Mouse (Mus musculus) WW6 (cell line): ENCODE measurements around the gene Gjd3.

Experiments used
- DNase-seq: peaks from one replicate; pipeline ENCODE4 v3.0.0-alpha.2; 2013; ENCODE audit warnings: low read depth, low spot score

The Gjd3 gene

DNA sequence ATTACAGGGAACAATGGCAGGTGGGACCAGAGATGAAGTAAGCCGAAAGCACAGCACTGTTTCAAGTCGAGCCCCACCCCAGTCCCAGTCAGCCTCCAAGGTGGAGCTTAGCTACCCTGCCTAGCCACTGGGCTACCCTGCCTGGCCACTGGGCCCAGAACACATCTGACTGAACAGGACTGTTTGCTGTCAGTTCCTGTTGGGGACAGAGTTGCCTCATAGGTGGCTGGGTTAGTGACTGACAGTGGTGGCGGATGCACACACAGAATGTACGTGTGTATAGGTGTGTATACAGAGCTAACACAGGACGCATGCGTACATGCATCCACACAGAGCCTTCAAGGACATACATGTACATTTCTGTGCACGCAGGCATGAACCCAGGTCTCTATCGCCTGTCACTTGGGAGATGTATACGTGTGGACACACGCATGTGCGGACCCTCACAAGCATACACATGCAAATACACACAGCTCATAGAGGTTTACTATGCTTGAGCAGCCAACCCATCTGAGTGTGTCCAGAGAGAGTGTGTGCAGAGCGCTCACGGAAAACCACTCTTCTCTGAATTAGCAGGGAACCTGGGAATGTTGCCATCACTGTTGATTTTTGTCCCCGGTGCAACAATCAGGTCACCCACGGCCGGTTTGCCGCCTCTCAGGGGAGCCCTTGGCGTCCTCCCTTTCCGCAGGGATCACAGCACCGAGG lies 1.4 kb downstream of the Gjd3 start:
- DNase-seq, result no peak

DNA sequence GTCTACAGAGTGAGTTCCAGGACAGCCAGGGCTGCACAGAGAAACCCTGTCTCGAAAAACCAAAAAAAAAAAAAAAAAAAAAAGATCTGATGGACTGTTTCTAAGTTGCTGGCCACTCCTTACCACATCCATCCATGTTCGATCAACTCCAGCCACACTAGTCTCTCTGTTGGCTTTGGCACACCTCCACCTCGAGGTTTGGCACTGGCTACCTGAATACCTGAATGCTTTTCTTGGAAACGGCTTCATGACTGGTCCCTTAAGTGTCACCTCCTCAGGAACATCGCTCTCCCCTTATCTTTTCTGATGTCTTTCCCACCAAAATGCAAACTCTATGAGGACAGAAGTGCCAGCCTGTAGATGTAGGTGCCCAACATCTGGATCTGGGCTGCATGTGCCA lies 3.5 kb downstream of the Gjd3 start:
- no peak for DNase-seq

DNA sequence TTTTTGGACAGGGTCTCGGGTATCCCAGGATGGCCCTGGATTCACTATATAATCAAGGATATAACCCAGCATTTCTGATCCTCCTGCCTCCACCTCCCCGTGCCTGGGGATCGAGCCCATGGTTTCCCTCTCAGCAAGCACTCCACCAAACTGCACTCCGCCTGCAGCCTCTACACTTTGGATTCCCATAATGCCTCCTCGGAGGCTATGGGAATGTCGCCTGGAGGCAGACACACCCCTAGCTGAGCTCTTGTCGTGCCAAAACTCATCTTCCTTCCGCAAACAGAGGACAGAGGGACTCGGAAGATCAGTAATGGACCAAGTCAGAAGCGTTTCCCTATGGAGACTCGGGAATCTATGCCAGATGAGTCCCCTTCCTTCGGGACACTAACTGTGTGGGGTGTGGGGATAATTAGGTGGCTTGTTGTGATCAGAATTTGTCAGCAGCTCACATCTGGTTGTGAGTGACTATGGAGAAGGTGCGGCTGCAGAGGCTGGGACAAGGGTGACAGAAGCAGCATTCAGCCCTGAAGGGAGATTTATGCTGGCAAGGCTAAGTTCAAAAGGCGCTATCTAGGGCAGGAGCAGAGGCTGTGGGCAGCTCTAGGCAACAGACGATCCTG lies 4.2 kb downstream of the Gjd3 start:
- DNase-seq, result no peak

DNA sequence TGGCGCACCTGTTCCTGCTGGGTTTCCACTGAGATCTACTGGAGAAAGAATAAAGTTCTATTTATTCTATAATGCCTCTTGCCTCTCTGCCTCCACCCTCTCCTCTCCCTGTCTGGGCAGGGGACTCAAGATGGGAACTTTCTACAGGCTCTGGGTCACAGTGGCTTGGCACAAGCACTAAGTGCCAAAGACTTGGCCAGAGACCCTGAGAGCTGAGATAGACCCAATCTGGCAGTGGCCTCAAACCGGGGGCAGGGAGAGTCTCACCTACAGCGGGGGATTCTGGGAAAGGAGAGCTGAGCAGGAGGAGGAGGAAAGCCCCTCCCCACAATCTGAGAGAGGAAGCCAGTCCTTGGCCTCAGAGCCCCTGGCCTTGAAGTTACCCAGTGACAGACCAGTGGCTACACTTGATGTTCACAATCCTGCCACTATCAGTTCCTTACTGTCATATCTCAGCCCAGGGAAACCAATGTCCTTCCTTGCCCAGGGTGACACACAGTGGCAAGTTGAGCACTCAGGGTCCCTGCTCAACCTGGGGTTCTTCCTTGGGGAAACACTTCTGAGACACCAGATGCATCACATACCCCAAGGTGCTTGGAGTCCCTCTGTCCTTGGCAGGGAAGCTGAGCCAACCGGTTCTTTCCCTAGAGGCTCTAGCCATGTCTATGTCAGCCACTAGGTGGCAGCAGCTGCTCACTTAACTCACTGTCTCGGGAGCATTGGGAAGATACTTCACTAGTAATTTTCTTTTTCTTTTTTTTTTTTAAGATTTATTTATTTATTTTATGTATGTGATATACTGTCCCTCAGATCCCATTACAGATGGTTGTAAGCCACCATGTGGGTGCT lies 7.7 kb downstream of the Gjd3 start:
- no peak for DNase-seq

DNA sequence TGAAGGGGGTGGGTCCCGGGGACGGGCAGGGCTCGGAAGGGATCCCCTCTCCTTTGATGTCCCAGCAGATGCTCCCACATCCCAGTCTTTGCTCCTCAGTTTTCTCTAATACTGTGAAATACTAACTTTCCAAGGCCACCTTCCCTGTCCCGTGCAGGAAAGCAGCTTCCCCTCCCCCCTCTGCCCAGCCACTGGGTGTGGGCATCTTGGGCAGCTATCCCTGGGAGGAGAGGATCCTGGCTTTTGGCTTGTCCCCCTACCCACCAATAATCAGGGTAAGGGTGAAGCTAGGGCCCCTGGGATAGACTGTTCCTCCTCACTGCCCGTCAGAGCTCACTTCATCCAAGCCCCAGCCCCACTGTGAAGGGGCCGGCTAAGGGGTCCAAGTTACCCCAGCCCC lies 8.6 kb downstream of the Gjd3 start:
- no peak for DNase-seq

DNA sequence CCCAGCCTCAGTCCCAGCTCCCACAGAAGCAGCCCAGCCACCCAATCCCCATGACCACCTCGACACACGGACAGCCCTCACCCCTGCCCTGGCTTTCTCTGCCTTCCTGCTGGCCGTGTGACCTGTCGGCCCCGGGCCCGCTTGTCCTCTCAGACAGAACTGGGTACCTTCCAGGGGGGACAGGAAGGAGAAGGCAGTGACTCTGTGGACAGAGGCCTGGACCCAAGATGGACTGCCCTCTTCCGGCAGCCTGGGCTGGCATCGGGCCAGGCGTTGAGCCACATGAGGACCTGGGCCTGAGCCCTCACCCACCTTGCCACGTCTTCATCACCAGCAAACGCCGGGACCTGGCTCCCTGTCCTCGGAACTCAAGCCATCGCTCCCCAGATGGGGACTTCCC lies 9.2 kb downstream of the Gjd3 start:
- DNase-seq, result no peak

DNA sequence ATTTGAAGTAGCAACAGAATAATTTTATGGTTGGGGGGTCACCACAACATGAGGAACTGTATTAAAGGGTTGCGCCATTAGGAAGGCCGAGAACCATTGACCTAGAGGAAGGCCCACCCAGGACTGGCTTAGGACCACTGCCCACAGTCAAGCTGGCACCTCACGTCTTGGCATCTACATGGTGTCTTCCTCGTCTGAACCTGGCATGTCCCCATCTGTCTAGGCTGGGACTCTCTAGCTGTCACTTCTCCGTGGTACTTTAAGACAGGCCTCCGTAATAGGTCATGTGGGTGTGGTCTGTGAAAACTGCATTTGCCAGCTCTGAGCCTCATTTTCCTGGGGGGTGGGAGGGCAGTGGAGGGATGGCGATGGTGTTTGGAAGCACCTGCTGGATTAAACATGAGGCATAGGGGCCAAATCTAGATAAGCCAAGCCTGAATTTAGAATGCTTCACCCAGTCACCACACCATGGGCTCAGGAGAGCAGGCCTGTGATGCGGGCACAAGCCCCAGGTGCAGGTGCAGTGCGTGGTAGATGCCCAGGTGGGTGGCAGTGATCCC lies 9.9 kb downstream of the Gjd3 start:
- DNase-seq, result no peak

DNA sequence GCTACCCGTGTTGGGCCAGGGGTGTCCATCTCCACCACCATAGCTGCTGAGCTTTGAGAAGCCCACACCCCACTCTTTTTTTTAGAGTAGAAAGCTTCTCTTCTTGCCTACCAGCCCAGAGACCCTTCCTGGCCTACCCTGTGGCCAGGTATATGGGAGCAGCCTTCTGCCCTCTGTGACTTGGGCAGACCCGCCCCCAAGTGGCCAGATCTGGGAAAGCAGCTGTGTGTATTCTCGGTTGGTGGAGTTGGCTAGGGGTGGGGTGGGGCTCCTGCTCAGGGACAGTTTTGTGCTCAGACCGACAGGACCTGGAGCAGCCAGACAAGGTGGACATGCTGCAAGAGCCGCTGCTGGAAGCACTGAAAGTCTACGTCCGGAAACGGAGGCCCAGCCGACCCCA lies 10.6 kb downstream of the Gjd3 start:
- no peak for DNase-seq

DNA sequence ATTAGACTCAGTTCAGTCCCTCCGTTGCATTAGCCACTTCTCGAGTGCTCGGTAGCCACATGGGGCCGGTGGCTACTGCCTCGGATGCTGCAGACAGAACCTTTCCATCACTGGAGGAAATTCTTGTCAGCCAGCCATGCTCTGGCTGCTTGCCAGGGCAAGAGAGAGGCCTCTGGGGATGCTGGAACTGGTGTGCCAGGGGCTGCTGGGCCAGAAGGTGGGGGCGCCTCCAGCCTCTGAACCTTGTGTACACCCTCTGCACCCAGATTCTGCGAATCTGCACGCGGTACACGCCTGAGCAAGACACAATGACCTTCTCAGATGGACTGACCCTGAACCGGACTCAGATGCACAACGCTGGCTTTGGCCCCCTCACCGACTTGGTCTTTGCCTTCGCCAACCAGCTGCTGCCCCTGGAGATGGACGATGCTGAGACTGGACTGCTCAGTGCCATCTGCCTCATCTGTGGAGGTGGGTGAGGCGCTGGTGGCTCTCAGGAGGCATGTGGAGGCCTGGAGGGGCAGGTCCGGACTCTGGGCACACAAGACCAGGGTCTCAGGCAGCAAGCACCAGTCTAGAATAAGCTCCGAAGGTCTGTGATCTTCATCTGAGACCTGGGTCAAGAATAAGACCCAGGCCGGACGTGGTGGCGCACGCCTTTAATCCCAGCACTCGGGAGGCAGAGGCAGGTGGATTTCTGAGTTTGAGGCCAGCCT lies 11.3 kb downstream of the Gjd3 start:
- no peak for DNase-seq

DNA sequence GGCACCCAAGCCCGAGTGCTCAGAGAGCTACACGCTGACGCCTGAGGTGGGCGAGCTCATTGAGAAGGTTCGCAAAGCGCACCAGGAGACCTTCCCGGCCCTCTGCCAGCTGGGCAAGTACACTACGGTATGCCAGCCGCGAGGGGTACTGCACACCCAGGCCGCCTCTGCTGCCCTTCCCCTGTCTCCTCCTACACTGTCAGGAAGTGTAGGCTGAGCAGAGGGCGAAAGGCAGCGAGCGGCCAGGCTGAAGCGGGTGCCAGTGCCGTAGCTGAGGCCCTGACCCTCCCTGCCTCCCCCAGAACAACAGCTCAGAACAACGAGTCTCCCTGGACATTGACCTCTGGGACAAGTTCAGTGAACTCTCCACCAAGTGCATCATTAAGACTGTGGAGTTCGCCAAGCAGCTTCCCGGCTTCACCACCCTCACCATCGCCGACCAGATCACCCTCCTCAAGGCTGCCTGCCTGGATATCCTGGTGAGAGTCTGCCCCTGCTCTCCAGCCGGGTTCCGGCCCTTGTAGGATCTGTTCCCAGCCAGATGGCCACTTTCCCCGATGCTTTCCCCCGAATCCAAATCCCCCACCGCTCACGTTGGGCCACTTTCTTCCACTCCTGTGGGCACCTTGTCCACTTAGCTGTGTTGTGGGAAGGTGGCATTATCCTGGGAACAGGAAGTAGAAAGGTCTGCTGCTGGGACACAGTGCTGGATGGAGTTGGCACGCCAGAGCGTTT lies 12.5 kb downstream of the Gjd3 start:
- DNase-seq, result no peak

DNA sequence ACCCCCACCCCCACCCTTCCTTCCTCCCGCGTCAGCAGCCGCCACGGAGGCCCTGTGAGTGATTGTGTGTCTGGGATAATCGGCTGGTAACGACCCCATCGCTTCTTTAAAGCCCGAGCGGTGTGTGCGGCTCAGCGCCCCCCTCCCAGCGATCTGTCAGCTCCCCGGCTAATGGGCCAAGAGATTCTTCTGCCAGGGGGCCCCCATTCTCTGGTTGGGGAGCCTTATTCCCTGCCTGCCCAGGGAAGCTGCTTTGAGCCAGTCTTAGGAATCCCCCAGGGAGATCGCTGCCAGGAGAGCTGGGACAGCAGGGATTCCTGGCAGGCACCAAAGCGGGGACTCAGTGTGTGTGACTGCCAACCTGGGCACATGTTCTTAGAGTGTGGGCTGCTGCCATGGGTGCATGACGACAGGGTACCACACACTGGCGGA lies 13.3 kb downstream of the Gjd3 start:
- DNase-seq, result no peak

DNA sequence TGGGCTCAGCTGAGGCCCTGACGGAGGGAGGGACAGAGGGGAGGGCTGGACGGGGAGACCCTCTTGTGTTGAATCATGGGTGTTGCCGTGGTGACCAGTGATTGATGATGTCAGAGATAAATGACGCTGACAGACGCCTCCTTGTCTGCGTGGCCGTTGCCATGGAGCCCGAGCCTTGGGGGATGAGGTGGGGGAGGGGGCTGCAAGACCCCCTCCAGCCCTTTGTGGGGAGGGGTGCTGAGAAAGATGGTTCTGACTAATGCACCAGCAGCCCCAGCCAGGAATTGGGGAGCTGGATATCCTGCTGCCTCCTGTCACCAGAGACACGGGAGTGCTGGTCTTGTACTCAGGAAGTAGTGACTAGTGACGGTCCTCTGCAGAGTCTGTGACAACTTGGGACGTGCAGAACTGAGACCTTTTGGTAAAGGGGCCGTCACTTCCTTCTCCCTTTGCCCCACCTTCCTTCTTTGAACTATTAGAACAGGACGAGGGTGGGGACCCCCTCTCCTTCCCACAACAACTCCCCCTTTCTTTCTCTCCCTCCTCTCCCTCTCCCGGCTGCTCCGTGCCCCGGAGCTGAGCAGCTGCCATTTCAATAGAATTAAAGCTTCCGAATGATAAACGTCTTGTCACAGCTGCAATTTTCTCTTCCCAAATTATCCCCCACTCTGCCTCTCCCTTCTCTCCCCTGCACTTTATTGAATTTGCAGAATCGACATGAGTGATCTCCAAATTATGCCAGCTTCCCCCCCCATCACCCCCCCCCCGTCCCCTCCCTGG lies 13.9 kb downstream of the Gjd3 start:
- DNase-seq, result no peak

DNA sequence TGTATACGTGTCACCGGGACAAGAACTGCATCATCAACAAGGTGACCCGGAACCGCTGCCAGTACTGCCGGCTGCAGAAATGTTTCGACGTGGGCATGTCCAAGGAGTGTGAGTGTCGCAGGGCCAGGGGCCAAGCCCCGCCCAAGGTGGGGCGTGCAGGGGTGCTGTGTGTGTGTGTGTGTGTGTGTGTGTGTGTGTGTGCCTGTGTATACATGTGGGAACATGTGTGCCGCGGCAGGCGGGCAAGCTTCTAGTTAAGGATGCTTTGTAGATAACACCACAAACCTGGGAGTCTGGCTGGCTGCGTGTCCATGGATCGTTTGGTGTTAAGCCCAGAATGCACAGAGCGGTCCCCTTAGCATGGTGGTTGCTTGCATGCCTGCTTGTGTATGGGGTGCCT lies 14.7 kb downstream of the Gjd3 start:
- DNase-seq, result no peak

DNA sequence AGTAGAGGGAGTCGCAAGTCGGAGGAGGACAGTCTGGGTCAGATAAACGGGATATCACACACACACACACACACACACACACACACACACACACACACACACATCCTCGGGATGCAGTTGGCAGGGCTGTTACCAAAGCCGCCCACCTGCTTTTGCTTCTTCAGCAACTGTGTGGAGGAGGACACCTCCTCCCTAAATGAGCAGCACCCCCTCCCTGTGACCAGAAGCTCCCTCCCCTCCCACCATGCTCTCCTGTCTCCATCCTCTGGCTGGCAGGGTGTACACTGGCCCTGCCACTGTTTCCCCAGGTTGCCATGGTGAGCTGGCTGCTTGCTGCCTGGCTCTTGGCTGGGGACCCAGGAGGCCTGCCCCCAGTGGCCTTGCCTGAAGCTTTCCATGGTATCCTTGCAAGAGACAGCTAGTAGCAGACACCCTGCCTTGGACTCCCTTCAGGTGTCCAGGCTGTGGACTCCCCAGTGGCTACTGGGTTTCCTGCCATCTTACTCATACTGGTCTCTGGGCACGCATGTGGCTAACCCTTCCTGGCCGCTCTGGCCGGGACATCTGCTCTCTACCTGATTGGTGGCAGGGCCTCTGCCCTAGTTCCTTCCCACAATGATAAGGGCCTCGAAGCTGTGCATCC lies 16.2 kb downstream of the Gjd3 start:
- DNase-seq, result no peak

DNA sequence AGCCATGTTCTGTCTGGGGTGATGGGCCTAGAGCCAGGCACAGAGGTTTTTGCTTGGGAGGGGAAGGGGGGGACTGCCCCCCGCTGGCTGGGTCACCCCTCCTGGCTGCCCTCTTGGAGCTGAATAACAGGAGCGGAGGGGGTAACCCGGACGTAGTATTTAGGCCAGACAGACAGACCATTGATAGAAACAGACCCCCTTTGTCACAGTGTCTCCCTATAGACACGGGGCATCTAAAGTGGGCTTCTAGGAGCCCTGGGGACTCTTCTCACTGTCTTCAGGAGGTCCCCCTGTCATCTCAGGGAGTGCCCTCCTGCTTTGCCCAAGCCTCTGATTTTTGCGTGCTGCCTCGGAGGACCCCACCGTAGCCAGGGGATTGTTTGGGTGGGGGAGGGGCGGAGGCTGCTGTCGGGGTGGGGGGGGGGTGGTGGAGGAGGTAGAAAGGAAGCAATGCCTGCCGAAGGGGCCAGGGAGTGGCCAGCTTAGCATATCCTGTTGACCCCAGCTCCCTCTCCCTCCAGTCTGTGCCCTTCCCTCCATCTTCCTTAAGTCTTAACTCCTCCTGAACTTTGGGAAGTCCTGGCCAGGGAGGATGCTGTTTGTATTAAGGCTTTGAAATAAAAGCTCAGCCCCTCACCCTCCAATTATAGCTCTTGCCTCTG lies 17.3 kb downstream of the Gjd3 start:
- no peak for DNase-seq

DNA sequence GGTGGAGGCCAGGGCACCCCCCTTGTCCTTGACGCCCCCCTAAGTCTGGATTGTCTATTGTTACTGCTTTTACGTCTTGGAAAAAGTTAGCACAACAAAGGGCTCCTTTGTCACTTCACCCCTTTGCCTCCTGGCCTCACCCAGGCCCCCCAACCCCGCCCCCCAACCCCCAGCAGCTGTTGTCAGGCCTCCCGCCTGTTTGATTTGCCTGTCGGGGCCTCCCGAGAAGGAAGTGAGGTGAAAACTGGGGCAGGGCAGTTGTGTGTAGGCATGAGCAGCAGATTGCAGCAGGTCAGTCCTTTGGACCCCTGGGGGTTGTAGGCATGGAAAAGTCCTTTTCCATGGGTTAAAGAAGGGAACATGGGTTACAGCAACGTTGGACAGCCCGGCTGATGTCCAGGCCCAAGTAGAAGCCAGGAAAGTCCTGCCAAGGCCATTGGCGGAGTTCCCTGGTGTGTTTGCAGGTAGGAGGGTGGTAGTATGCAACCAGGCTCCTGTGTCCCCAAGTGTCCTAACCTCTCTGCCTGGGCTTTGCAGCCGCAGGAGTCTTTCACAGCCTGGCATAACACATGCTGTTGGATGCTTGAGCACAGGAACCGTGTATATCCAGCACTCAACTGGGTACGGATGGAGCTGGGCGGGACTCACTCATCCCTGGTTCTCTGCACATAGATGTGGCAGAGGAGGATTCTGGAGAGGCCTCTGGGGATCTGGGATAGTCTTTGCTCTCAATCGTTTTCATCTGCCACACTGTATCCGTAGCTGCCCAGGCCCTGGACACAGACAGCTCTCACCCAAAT lies 18.0 kb downstream of the Gjd3 start:
- DNase-seq, result no peak

DNA sequence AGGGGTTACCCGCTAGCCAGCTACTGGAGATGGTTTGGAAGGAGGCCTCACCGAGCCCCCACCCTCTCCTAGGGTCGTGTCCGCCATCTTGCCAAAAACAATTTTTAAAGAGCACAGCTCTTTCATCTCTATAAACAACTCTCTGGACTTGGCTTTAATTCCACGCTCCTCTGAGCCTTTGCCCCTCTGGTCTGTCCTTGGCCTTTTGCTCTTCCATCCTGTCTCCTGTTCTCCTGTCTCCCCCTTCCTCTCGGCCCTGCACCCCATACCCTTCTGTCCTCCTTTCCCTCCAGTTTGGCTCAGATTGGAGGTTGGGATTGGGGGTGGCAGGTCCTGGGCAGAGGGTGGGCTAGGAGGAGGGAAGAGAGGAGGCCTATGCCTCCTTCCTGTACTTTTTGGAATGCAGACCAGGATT lies 18.6 kb downstream of the Gjd3 start:
- DNase-seq, result no peak
